Mouse (Mus musculus) midbrain, embryonic 10.5 days (tissue): ENCODE measurements around the gene Fancd2. TPM values are rescaled to one million over a fixed set of nuclear protein-coding genes. Genes with fewer than 3 reads are reported as not detected.

Experiments used
- DNase-seq: peaks from one replicate; pipeline ENCODE4 v3.0.0-alpha.2; 2017; ENCODE audit warnings: low spot score
- H3K27ac ChIP-seq: fragments of 300-500 bp; sonication (generic); replicated peaks from 2 replicates; pipeline ENCODE4 v1.5.1; 2016; ENCODE audit warnings: mild to moderate bottlenecking
- H3K27me3 ChIP-seq: fragments of 300-500 bp; sonication (generic); 2 replicates; pipeline ENCODE4 v1.6.1; 2016; ENCODE audit warnings: low read depth, mild to moderate bottlenecking; ENCODE audit not compliant: poor library complexity, severe bottlenecking
- H3K36me3 ChIP-seq: fragments of 300-500 bp; sonication (generic); 2 replicates; pipeline ENCODE4 v1.6.1; 2016; ENCODE audit warnings: mild to moderate bottlenecking, moderate library complexity
- H3K4me1 ChIP-seq: fragments of 300-500 bp; sonication (generic); 2 replicates; pipeline ENCODE4 v1.6.1; 2016
- H3K4me3 ChIP-seq: fragments of 300-500 bp; sonication (generic); 2 replicates; pipeline ENCODE4 v1.5.1; 2016; ENCODE audit warnings: mild to moderate bottlenecking, moderate library complexity
- H3K9me3 ChIP-seq: fragments of 300-500 bp; sonication (generic); replicated peaks from 2 replicates; pipeline ENCODE4 v1.6.1; 2016; ENCODE audit warnings: mild to moderate bottlenecking
- WGBS: fragments of 180-500 bp; shearing (Covaris S2); methylation state at CpG from one replicate; pipeline ENCODE4 v1.1.7; 2016; 5-methylcytosine and 5-hydroxymethylcytosine counted together
- polyA plus RNA-seq: library from polyadenylated mRNA; unstranded; fragments of >200 nt; fragmentation: Nextera tagmentation; extraction: Ambion mirVana; gene quantifications from 2 replicates; pipeline ENCODE4 v1.2.1, GENCODE M21; 2016

Gene Fancd2
- polyA plus RNA-seq, 1 experiment from 2014 or later = 18.2 TPM

GRCm38 (mm10) chr6:113603993-113604392, 72.5 kb downstream of the Fancd2 start:
- DNase-seq = no peak
- Histone ChIP-seq H3K4me1 (peaks cover 29% of the 10 kb centered on the region), H3K9me3 (no peaks in the 10 kb centered on the region), H3K27me3 (no peaks in the 10 kb centered on the region), H3K4me3 (peak overlapping the region; percentile 87), H3K27ac (peak overlapping the region; percentile 94), H3K36me3 (peaks cover 27% of the 10 kb centered on the region)
- WGBS = 50% methylated on average over 12 of the region's 12 CpGs

- Histone ChIP-seq H3K27me3 (no peaks in the 10 kb centered on the region), H3K4me3 (peak within 1 kb of the TSS; percentile 87), H3K9me3 (no peaks in the 10 kb centered on the region), H3K36me3 (peaks cover 34% of the 10 kb centered on the region), H3K4me1 (peaks cover 29% of the 10 kb centered on the region), H3K27ac (peak within 1 kb of the TSS; percentile 94)
- under 1% methylated on average over 65 of the region's 65 CpGs for WGBS
- DNase-seq = peak; percentile 88
These were observed 73.1 kb downstream of the Fancd2 start, which contains the start of gene Brk1 for GRCm38 (mm10) chr6:113604432-113605223. Gene Brk1 (plus strand): TSS chr6:113604772.

GRCm38 (mm10) chr6:113605224-113605545, 73.7 kb downstream of the Fancd2 start:
- DNase-seq = no peak
- H3K4me1 ChIP-seq = peaks cover 26% of the 10 kb centered on the region
- no peaks in the 10 kb centered on the region for H3K27me3 ChIP-seq
- H3K4me3 ChIP-seq = peak overlapping the region; percentile 87
- 5% methylated on average over 10 of the region's 10 CpGs for WGBS
- H3K9me3 ChIP-seq = no peaks in the 10 kb centered on the region
- peaks cover 39% of the 10 kb centered on the region for H3K36me3 ChIP-seq
- H3K27ac ChIP-seq = peak overlapping the region; percentile 94

- no peak overlapping the region for H3K4me3 ChIP-seq
- 90% methylated on average over 6 of the region's 6 CpGs for WGBS
- H3K27me3 ChIP-seq = no peaks in the 10 kb centered on the region
- peaks cover 20% of the 10 kb centered on the region for H3K4me1 ChIP-seq
- H3K36me3 ChIP-seq = peaks cover 76% of the 10 kb centered on the region
- DNase-seq = no peak
- H3K9me3 ChIP-seq = peaks cover 4% of the 10 kb centered on the region; the same call in 1 of the 2 replicates
- no peak overlapping the region for H3K27ac ChIP-seq
These were observed 77.4 kb downstream of the Fancd2 start for GRCm38 (mm10) chr6:113608871-113609270.

GRCm38 (mm10) chr6:113609293-113609692, 77.8 kb downstream of the Fancd2 start:
- Histone ChIP-seq H3K27me3 (no peaks in the 10 kb centered on the region), H3K9me3 (peaks cover 4% of the 10 kb centered on the region; the same call in 1 of the 2 replicates), H3K4me3 (no peak overlapping the region), H3K4me1 (peaks cover 17% of the 10 kb centered on the region), H3K36me3 (peaks cover 80% of the 10 kb centered on the region), H3K27ac (no peak overlapping the region)
- WGBS = 94% methylated on average over 7 of the region's 7 CpGs
- no peak for DNase-seq

GRCm38 (mm10) chr6:113612258-113612969, 80.9 kb downstream of the Fancd2 start:
- Histone ChIP-seq H3K4me3 (no peak overlapping the region), H3K36me3 (peaks cover 98% of the 10 kb centered on the region), H3K4me1 (no peaks in the 10 kb centered on the region), H3K9me3 (peaks cover 4% of the 10 kb centered on the region; the same call in 1 of the 2 replicates), H3K27ac (no peak overlapping the region), H3K27me3 (no peaks in the 10 kb centered on the region)
- no peak for DNase-seq
- 94% methylated on average over 8 of the region's 8 CpGs for WGBS

- H3K9me3 ChIP-seq = peaks cover 4% of the 10 kb centered on the region; the same call in 1 of the 2 replicates
- no peak overlapping the region for H3K27ac ChIP-seq
- H3K4me3 ChIP-seq = no peak overlapping the region
- DNase-seq = no peak
- no peaks in the 10 kb centered on the region for H3K27me3 ChIP-seq
- peaks cover 94% of the 10 kb centered on the region for H3K36me3 ChIP-seq
- no peaks in the 10 kb centered on the region for H3K4me1 ChIP-seq
- 96% methylated on average over 7 of the region's 7 CpGs for WGBS
These were observed 82.7 kb downstream of the Fancd2 start for GRCm38 (mm10) chr6:113614152-113614551.

- DNase-seq = no peak
- H3K36me3 ChIP-seq = peaks cover 86% of the 10 kb centered on the region
- H3K27ac ChIP-seq = no peak overlapping the region
- 96% methylated on average over 8 of the region's 8 CpGs for WGBS
- no peaks in the 10 kb centered on the region for H3K27me3 ChIP-seq
- H3K4me3 ChIP-seq = no peak overlapping the region
- H3K4me1 ChIP-seq = no peaks in the 10 kb centered on the region
- peaks cover 4% of the 10 kb centered on the region; the same call in 1 of the 2 replicates for H3K9me3 ChIP-seq
These were observed 83.5 kb downstream of the Fancd2 start for GRCm38 (mm10) chr6:113614997-113615396.

- WGBS = 95% methylated on average over 4 of the region's 4 CpGs
- Histone ChIP-seq H3K9me3 (peaks cover 4% of the 10 kb centered on the region; the same call in 1 of the 2 replicates), H3K4me1 (no peaks in the 10 kb centered on the region), H3K27ac (no peak overlapping the region), H3K4me3 (no peak overlapping the region), H3K27me3 (no peaks in the 10 kb centered on the region), H3K36me3 (peaks cover 81% of the 10 kb centered on the region)
- DNase-seq = no peak
These were observed 84.0 kb downstream of the Fancd2 start for GRCm38 (mm10) chr6:113615489-113615888.

GRCm38 (mm10) chr6:113623386-113623785, 91.9 kb downstream of the Fancd2 start:
- no peak for DNase-seq
- Histone ChIP-seq H3K4me3 (peak overlapping the region; percentile 68), H3K9me3 (no peaks in the 10 kb centered on the region), H3K27me3 (no peaks in the 10 kb centered on the region), H3K27ac (no peak overlapping the region), H3K4me1 (peaks cover 17% of the 10 kb centered on the region), H3K36me3 (peaks cover 30% of the 10 kb centered on the region)
- WGBS = 73% methylated on average over 5 of the region's 5 CpGs

GRCm38 (mm10) chr6:113623941-113624751, 92.7 kb downstream of the Fancd2 start, which contains the start of gene Vhl:
Gene Vhl (plus strand): TSS chr6:113623959.
- peaks cover 33% of the 10 kb centered on the region for H3K36me3 ChIP-seq
- WGBS = under 1% methylated on average over 73 of the region's 76 CpGs
- H3K4me3 ChIP-seq = peak within 1 kb of the TSS; percentile 68
- no peaks in the 10 kb centered on the region for H3K27me3 ChIP-seq
- H3K4me1 ChIP-seq = peaks cover 17% of the 10 kb centered on the region
- H3K9me3 ChIP-seq = no peaks in the 10 kb centered on the region
- DNase-seq = peak; percentile 87
- H3K27ac ChIP-seq = peak within 1 kb of the TSS; percentile 94
